Mouse (Mus musculus) T-helper 17 cell (primary cell): ENCODE data around the gene Txlna.

ENCODE experiments used
- in situ Hi-C, 2 experiments: fragments of 300-600 bp; cut with MboI, MseI; formaldehyde crosslinking; loops; 1 replicate in 1 of 2; 2 replicates in 1 of 2; pipeline ENCODE4 v1.15.1; 2025; ENCODE audit warnings: high pct_unique_total_duplicates in 2 of 2

The Txlna gene

GRCm38 (mm10) chr4:129640638-129641467 lies at the start of gene Txlna:
Txlna (minus strand) TSS chr4:129641065.
- in situ Hi-C loops, result no loop called here

- in situ Hi-C loops, result no loop called here
These were observed 43.7 kb upstream of the Txlna start for GRCm38 (mm10) chr4:129684531-129684930.

- in situ Hi-C loops, result no loop called here
These were observed 43.1 kb upstream of the Txlna start for GRCm38 (mm10) chr4:129683901-129684493.

GRCm38 (mm10) chr4:129681837-129682236 lies 41.0 kb upstream of the Txlna start:
- in situ Hi-C loops, result no loop called here

GRCm38 (mm10) chr4:129672878-129673449 lies 32.1 kb upstream of the Txlna start:
- in situ Hi-C loops, result no loop called here

GRCm38 (mm10) chr4:129672083-129672877 lies 31.4 kb upstream of the Txlna start, which contains the start of gene Kpna6:
Kpna6 (minus strand) TSS chr4:129672767.
- in situ Hi-C loops, result no loop called here

- in situ Hi-C loops, result no loop called here
These were observed 30.7 kb upstream of the Txlna start for GRCm38 (mm10) chr4:129671491-129672082.

- in situ Hi-C loops, result loop anchor here in 1 of 2 experiments (10.0 kb wide), 1 partner anchor 862 kb away; no protein-coding TSS in a partner anchor
These were observed 21.5 kb upstream of the Txlna start for GRCm38 (mm10) chr4:129662255-129662813.

GRCm38 (mm10) chr4:129661584-129661983 lies 20.7 kb upstream of the Txlna start:
- in situ Hi-C loops, result loop anchor here in 1 of 2 experiments (10.0 kb wide), 1 partner anchor 863 kb away; no protein-coding TSS in a partner anchor

- in situ Hi-C loops, result no loop called here
These were observed 13.9 kb upstream of the Txlna start for GRCm38 (mm10) chr4:129654770-129655169.

- in situ Hi-C loops, result no loop called here
These were observed 9.5 kb upstream of the Txlna start for GRCm38 (mm10) chr4:129650359-129650758.

GRCm38 (mm10) chr4:129648656-129649055 lies 7.8 kb upstream of the Txlna start:
- in situ Hi-C loops, result no loop called here

- in situ Hi-C loops, result no loop called here
These were observed 4.3 kb upstream of the Txlna start for GRCm38 (mm10) chr4:129645204-129645603.

- in situ Hi-C loops, result no loop called here
These were observed 891 bp upstream of the Txlna start for GRCm38 (mm10) chr4:129641756-129642155.

GRCm38 (mm10) chr4:129640101-129640637 lies 696 bp downstream of the Txlna start:
- in situ Hi-C loops, result no loop called here

- in situ Hi-C loops, result no loop called here
These were observed 1.6 kb downstream of the Txlna start for GRCm38 (mm10) chr4:129639221-129639620.

- in situ Hi-C loops, result no loop called here
These were observed 7.0 kb downstream of the Txlna start for GRCm38 (mm10) chr4:129633852-129634251.

- in situ Hi-C loops, result no loop called here
These were observed 9.0 kb downstream of the Txlna start for GRCm38 (mm10) chr4:129631867-129632266.

- in situ Hi-C loops, result no loop called here
These were observed 9.9 kb downstream of the Txlna start for GRCm38 (mm10) chr4:129630944-129631343.

GRCm38 (mm10) chr4:129626035-129626434 lies 14.8 kb downstream of the Txlna start:
- in situ Hi-C loops, result no loop called here

GRCm38 (mm10) chr4:129625496-129625895 lies 15.4 kb downstream of the Txlna start:
- in situ Hi-C loops, result no loop called here
